Mouse (Mus musculus) liver, adult (tissue): ENCODE measurements around the gene Wdfy3.
A peak's percentile ranks its signal among the peaks of the same experiment; 100 is the strongest.

Experiments
- GATA4 ChIP-seq: IDR thresholded peaks from 2 replicates; pipeline ENCODE4 v1.6.1; 2014; ENCODE audit warnings: mild to moderate bottlenecking, low read length; ENCODE audit not compliant: insufficient replicate concordance

Gene Wdfy3

GRCm38 (mm10) chr5:101852116-101852680 is 217.5 kb downstream of the Wdfy3 start:
- no peak for TF ChIP-seq GATA4

GRCm38 (mm10) chr5:101851133-101851532 is 218.6 kb downstream of the Wdfy3 start:
- TF ChIP-seq GATA4, result no peak

GRCm38 (mm10) chr5:101847762-101848161 is 222.0 kb downstream of the Wdfy3 start:
- TF ChIP-seq GATA4, result no peak

GRCm38 (mm10) chr5:101847323-101847722 is 222.4 kb downstream of the Wdfy3 start:
- no peak for TF ChIP-seq GATA4

- TF ChIP-seq GATA4, result no peak
Measured at GRCm38 (mm10) chr5:101845930-101846329, 223.8 kb downstream of the Wdfy3 start.

GRCm38 (mm10) chr5:101845011-101845410 is 224.7 kb downstream of the Wdfy3 start:
- TF ChIP-seq GATA4, result no peak

GRCm38 (mm10) chr5:101840476-101840875 is 229.2 kb downstream of the Wdfy3 start:
- TF ChIP-seq GATA4, result no peak

- no peak for TF ChIP-seq GATA4
Measured at GRCm38 (mm10) chr5:101836221-101836620, 233.5 kb downstream of the Wdfy3 start.

GRCm38 (mm10) chr5:101833875-101834274 is 235.8 kb downstream of the Wdfy3 start:
- TF ChIP-seq GATA4, result no peak

GRCm38 (mm10) chr5:101832991-101833390 is 236.7 kb downstream of the Wdfy3 start:
- peak; percentile 87 for TF ChIP-seq GATA4

GRCm38 (mm10) chr5:101832042-101832441 is 237.7 kb downstream of the Wdfy3 start:
- TF ChIP-seq GATA4, result no peak

GRCm38 (mm10) chr5:101830180-101830579 is 239.5 kb downstream of the Wdfy3 start:
- TF ChIP-seq GATA4, result no peak

- no peak for TF ChIP-seq GATA4
Measured at GRCm38 (mm10) chr5:101828932-101829331, 240.8 kb downstream of the Wdfy3 start.

- no peak for TF ChIP-seq GATA4
Measured at GRCm38 (mm10) chr5:101827477-101827876, 242.2 kb downstream of the Wdfy3 start.

GRCm38 (mm10) chr5:101826531-101826970 is 243.2 kb downstream of the Wdfy3 start:
- TF ChIP-seq GATA4, result no peak

GRCm38 (mm10) chr5:101825111-101825911 is 244.4 kb downstream of the Wdfy3 start:
- no peak for TF ChIP-seq GATA4

- TF ChIP-seq GATA4, result no peak
Measured at GRCm38 (mm10) chr5:101822311-101822670, 247.4 kb downstream of the Wdfy3 start.
